ENCODE assay signal across 28 mouse cellular contexts in the genomic region with DNA sequence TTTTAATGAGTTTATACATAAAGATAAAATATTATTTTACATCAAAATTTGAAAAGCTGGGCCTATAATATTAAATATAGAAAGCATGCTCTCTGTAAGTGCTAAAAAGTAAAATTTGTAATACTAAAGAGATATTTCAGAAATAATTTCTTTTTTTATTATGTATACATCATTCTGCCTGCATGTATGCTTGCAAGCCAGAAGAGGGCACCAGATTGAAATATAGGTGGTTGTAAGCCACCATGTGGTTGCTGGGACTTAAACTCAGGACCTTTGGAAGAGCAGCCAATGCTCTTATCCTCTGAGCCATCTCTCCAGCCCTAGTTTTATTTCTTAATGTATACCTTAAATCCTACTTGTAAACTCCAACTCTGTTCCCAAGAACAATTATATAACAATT.
A peak's percentile ranks its signal among the peaks of the same experiment; 100 is the strongest.
DNase-seq lines count a peak whose midpoint lies in the region; ATAC-seq and TF ChIP-seq lines count a peak whose summit lies in the region.
"Had no signal": no experiment of that assay in that cellular context is flagged by ENCODE, and none has a peak within 500 bp of the region (broad histone marks: within the 10 kb centered on the region; RNA-seq: fewer than 3 reads in every experiment).

No protein-coding gene starts in this region.

- H3K36me3 ChIP-seq in heart, adult 2 months (ENCODE audit: control insufficient read depth, insufficient read depth, low read length) = no peaks in the 10 kb centered on the region
- H3K36me3 ChIP-seq in liver, postnatal 0 days (replicated peaks; ENCODE audit: insufficient read depth, low read length) = no peaks in the 10 kb centered on the region
- no peaks in the 10 kb centered on the region for H3K36me3 ChIP-seq in liver, embryonic 12.5 days
- no peaks in the 10 kb centered on the region for H3K36me3 ChIP-seq in CH12.LX (replicated peaks in 1 of 2; ENCODE audit: control insufficient read depth in 1 of 2, insufficient read depth in 1 of 2, low read length in 1 of 2)
- H3K36me3 ChIP-seq: heart, embryonic 10.5 days; heart, embryonic 15.5 days; liver, embryonic 13.5 days; midbrain, embryonic 12.5 days; neural tube, embryonic 15.5 days; stomach, embryonic 15.5 days had no signal

- no peak overlapping the region for H3K9ac ChIP-seq in heart, adult 2 months (ENCODE audit: low read depth, low read length)
- H3K9ac ChIP-seq in liver, postnatal 0 days (replicated peaks) = no peak overlapping the region
- H3K9ac ChIP-seq in liver, embryonic 12.5 days = no peak overlapping the region
- no peak overlapping the region for H3K9ac ChIP-seq in CH12.LX (ENCODE audit: insufficient read depth, low read depth)
- H3K9ac ChIP-seq: forebrain, embryonic 13.5 days; heart, embryonic 15.5 days; liver, embryonic 13.5 days; midbrain, embryonic 12.5 days; neural tube, embryonic 15.5 days; stomach, embryonic 15.5 days had no signal

- peak; percentile 6; the same call in 1 of the 2 replicates for TF ChIP-seq RAD21 in CH12.LX (IDR thresholded peaks at IDR 0.05; ENCODE audit: low read depth, low read length)

- peak; percentile 51 for TF ChIP-seq CTCF in heart, adult 2 months (IDR thresholded peaks at IDR 0.05)
- 0 out of 2 replicates have a peak, but pooled peaks have one; percentile 8 for TF ChIP-seq CTCF in liver, postnatal 0 days (IDR thresholded peaks at IDR 0.05; ENCODE audit: low read depth)
- peak in 1 of 2 experiments; percentile 50; a peak in 2 of 4 replicates for TF ChIP-seq CTCF in CH12.LX (conservative IDR thresholded peaks at IDR 0.05 in 1 of 2, IDR thresholded peaks at IDR 0.05 in 1 of 2; ENCODE audit: low read depth in 2 of 2, low read length in 2 of 2)

- in situ Hi-C loops in CH12.LX (cut with MboI; ENCODE audit: low pct_ligation_motif_present, low pct_unique_long_range_greater_than_20kb, low sequenced_read_pairs) = no loop called here

- no peak overlapping the region for H3K27ac ChIP-seq in heart, adult 2 months
- no peak overlapping the region for H3K27ac ChIP-seq in liver, postnatal 0 days (ENCODE audit: low read depth)
- no peak overlapping the region for H3K27ac ChIP-seq in liver, embryonic 12.5 days
- no peak overlapping the region for H3K27ac ChIP-seq in CH12.LX (ENCODE audit: insufficient read depth, low read depth)
- H3K27ac ChIP-seq: forebrain, embryonic 13.5 days; heart, embryonic 10.5 days; heart, embryonic 15.5 days; liver, embryonic 13.5 days; midbrain, embryonic 12.5 days; neural tube, embryonic 15.5 days; stomach, embryonic 15.5 days had no signal

- H3K4me2 ChIP-seq in liver, postnatal 0 days (ENCODE audit: low read depth, low read length) = no peak overlapping the region
- H3K4me2 ChIP-seq in liver, embryonic 12.5 days = no peak overlapping the region
- no peak overlapping the region for H3K4me2 ChIP-seq in CH12.LX (ENCODE audit: insufficient read depth, low read depth, poor library complexity, severe bottlenecking)
- H3K4me2 ChIP-seq: forebrain, embryonic 13.5 days; heart, embryonic 15.5 days; liver, embryonic 13.5 days; midbrain, embryonic 12.5 days; neural tube, embryonic 15.5 days; stomach, embryonic 15.5 days had no signal

- no peaks in the 10 kb centered on the region for H3K9me3 ChIP-seq in liver, postnatal 0 days (ENCODE audit: low read length)
- no peaks in the 10 kb centered on the region for H3K9me3 ChIP-seq in liver, embryonic 12.5 days (replicated peaks)
- no peaks in the 10 kb centered on the region for H3K9me3 ChIP-seq in CH12.LX (replicated peaks; ENCODE audit: low read length)
- H3K9me3 ChIP-seq: forebrain, embryonic 13.5 days; heart, embryonic 10.5 days; heart, embryonic 15.5 days; liver, embryonic 13.5 days; megakaryocyte, embryonic 14.5 days; midbrain, embryonic 12.5 days; neural tube, embryonic 15.5 days; stomach, embryonic 15.5 days had no signal

- dilution Hi-C loops in CH12.LX (cut with MboI; ENCODE audit: extremely low pct_ligation_motif_present, extremely low pct_unique_long_range_greater_than_20kb, low sequenced_read_pairs) = no loop called here

- intact Hi-C loops in heart, adult 2 months (cut with DNase I) = no loop called here

- H3K4me3 ChIP-seq in heart, adult 2 months = no peak overlapping the region
- H3K4me3 ChIP-seq in liver, postnatal 0 days (ENCODE audit: low read depth, low read length) = no peak overlapping the region
- H3K4me3 ChIP-seq in liver, embryonic 12.5 days = no peak overlapping the region
- no peak overlapping the region for H3K4me3 ChIP-seq in CH12.LX (replicated peaks in 1 of 3; ENCODE audit: low read depth in 2 of 3, low read length in 2 of 3, poor library complexity in 1 of 3)
- H3K4me3 ChIP-seq: forebrain, embryonic 13.5 days; heart, embryonic 10.5 days; heart, embryonic 15.5 days; liver, embryonic 13.5 days; megakaryocyte, embryonic 14.5 days; midbrain, embryonic 12.5 days; neural tube, embryonic 15.5 days; stomach, embryonic 15.5 days had no signal

- TF ChIP-seq EP300 in heart, adult 2 months (IDR thresholded peaks at IDR 0.05; ENCODE audit: insufficient read depth, low read depth, low read length) = no peak
- TF ChIP-seq EP300 in liver, postnatal 0 days (IDR thresholded peaks at IDR 0.05; ENCODE audit: low read depth) = no peak
- TF ChIP-seq EP300 in CH12.LX (IDR thresholded peaks at IDR 0.05; ENCODE audit: low read length) = no peak

- H3K27me3 ChIP-seq in heart, adult 2 months (ENCODE audit: control insufficient read depth, insufficient read depth, low read length) = no peaks in the 10 kb centered on the region
- no peaks in the 10 kb centered on the region for H3K27me3 ChIP-seq in liver, postnatal 0 days (ENCODE audit: insufficient read depth, low read length)
- H3K27me3 ChIP-seq in liver, embryonic 12.5 days (replicated peaks) = no peaks in the 10 kb centered on the region
- no peaks in the 10 kb centered on the region for H3K27me3 ChIP-seq in CH12.LX (replicated peaks)
- H3K27me3 ChIP-seq: forebrain, embryonic 13.5 days; heart, embryonic 15.5 days; liver, embryonic 13.5 days; megakaryocyte, embryonic 14.5 days; midbrain, embryonic 12.5 days; neural tube, embryonic 15.5 days; stomach, embryonic 15.5 days had no signal

- DNase-seq in heart, adult 2 months = no peak
- no peak for DNase-seq in heart, adult 18-20 months
- no peak for DNase-seq in liver, postnatal 0 days
- DNase-seq in CH12.LX (ENCODE audit: extremely low read depth) (peak; percentile 4), R1 (ENCODE audit: low read depth, low spot score) (peak; percentile 39)
- DNase-seq in spleen, postnatal 4 days (ENCODE audit: low spot score in 2 of 2) = no peak
- no peak for DNase-seq in cerebellum, adult 8-10 months
- DNase-seq: adrenal gland, postnatal 25 days; cerebellum, adult 18-20 months; cerebellum, postnatal 25 days; kidney, adult 8-10 months; kidney, postnatal 14 days; left cerebral cortex, postnatal 4 days; liver, embryonic 13.5 days; lung, adult 2 months; lung, postnatal 4 days; retina, postnatal 1 day; right cerebral cortex, postnatal 14 days; thymus, postnatal 14 days had no signal

- H3K4me1 ChIP-seq in heart, adult 2 months (ENCODE audit: control insufficient read depth, insufficient read depth, low read length) = no peaks in the 10 kb centered on the region
- no peaks in the 10 kb centered on the region for H3K4me1 ChIP-seq in liver, postnatal 0 days (ENCODE audit: insufficient read depth)
- no peaks in the 10 kb centered on the region for H3K4me1 ChIP-seq in liver, embryonic 12.5 days
- no peaks in the 10 kb centered on the region for H3K4me1 ChIP-seq in CH12.LX (ENCODE audit: control insufficient read depth in 1 of 2, insufficient read depth in 2 of 2)
- H3K4me1 ChIP-seq: forebrain, embryonic 13.5 days; heart, embryonic 10.5 days; heart, embryonic 15.5 days; liver, embryonic 13.5 days; megakaryocyte, embryonic 14.5 days; midbrain, embryonic 12.5 days; neural tube, embryonic 15.5 days; stomach, embryonic 15.5 days had no signal

- no peak for TF ChIP-seq POLR2A in heart, adult 2 months (IDR thresholded peaks at IDR 0.05; ENCODE audit: insufficient read depth, low read depth, low read length)
- TF ChIP-seq POLR2A in CH12.LX (IDR thresholded peaks at IDR 0.05; ENCODE audit: low read depth, low read length) = no peak

- H3K79me2 ChIP-seq in heart, adult 2 months (replicated peaks; ENCODE audit: control insufficient read depth, insufficient read depth, low read length) = no peaks in the 10 kb centered on the region
- no peaks in the 10 kb centered on the region for H3K79me2 ChIP-seq in CH12.LX (replicated peaks; ENCODE audit: control insufficient read depth, extremely low read depth, insufficient read depth, poor library complexity, severe bottlenecking)

- ATAC-seq in liver, postnatal 0 days = no peak
- ATAC-seq in liver, embryonic 12.5 days = no peak
- ATAC-seq: forebrain, embryonic 13.5 days; hindbrain, embryonic 16.5 days had no signal

TF ChIP-seq in CH12.LX, 34 proteins besides CTCF, POLR2A, EP300 and RAD21:
- TF ChIP-seq CHD1 (IDR thresholded peaks at IDR 0.05; ENCODE audit: low read depth, low read length) = no peak
- TF ChIP-seq SMC3 (IDR thresholded peaks at IDR 0.05; ENCODE audit: low read depth, low read length) = peak; percentile 23; the same call in 1 of the 2 replicates
- TF ChIP-seq ETS1 (conservative IDR thresholded peaks at IDR 0.05; ENCODE audit: low read depth, low read length) = no peak
- TF ChIP-seq MYC (IDR thresholded peaks at IDR 0.05; ENCODE audit: low read depth, low read length) = 0 out of 2 replicates have a peak, but pooled peaks have one; percentile 38
- no peak for TF ChIP-seq ZKSCAN1 (IDR thresholded peaks at IDR 0.05; ENCODE audit: borderline replicate concordance, low read depth, low read length)
- no peak for TF ChIP-seq GABPA (IDR thresholded peaks at IDR 0.05; ENCODE audit: insufficient replicate concordance, low read depth, low read length)
- no peak for TF ChIP-seq UBTF (IDR thresholded peaks at IDR 0.05; ENCODE audit: low read depth, low read length)
- no peak for TF ChIP-seq IRF4 (IDR thresholded peaks at IDR 0.05; ENCODE audit: low read depth, low read length)
- TF ChIP-seq TCF12 (IDR thresholded peaks at IDR 0.05; ENCODE audit: low read depth, low read length) = no peak
- no peak for TF ChIP-seq MAX (IDR thresholded peaks at IDR 0.05; ENCODE audit: low read length)
- TF ChIP-seq SIN3A (IDR thresholded peaks at IDR 0.05; ENCODE audit: low read length) = no peak
TF ChIP-seq in CH12.LX: peak in this region for 2.

Comparison
In these comparisons a context has a peak if more than half of its experiments do, and no peak if none do; other contexts are left out.
1. DNase-seq: peak in CH12.LX (single experiment) and R1 (single experiment); none in heart, adult 2 months (0 of 2), heart, adult 18-20 months (0 of 2), liver, postnatal 0 days (single experiment), spleen, postnatal 4 days (0 of 2) and cerebellum, adult 8-10 months (single experiment).